Mouse (Mus musculus) common myeloid progenitor, adult 5-6 weeks (primary cell): ENCODE results near the gene Olfr959. TPM values are rescaled to one million over a fixed set of nuclear protein-coding genes. Genes with fewer than 3 reads are reported as not detected.

Experiments used
- ATAC-seq: replicated peaks from 2 replicates; pipeline ENCODE4 v1.8.0; 2016; ENCODE audit warnings: low read depth, mild to moderate bottlenecking, moderate TSS enrichment, inconsistent platforms; ENCODE audit not compliant: poor library complexity, severe bottlenecking
- total RNA-seq: library from RNA; stranded (forward); fragments of 200-1000, 187-1606 nt; gene quantifications from 2 replicates; pipeline ENCODE4 v1.2.3, GENCODE M21; 2017

Gene Olfr959
- not detected in 2 replicates for total RNA-seq

GRCm38 (mm10) chr9:39575469-39575868, at the start of gene Olfr959:
Gene Olfr959 (minus strand): TSS chr9:39575569.
- no peak for ATAC-seq

DNA sequence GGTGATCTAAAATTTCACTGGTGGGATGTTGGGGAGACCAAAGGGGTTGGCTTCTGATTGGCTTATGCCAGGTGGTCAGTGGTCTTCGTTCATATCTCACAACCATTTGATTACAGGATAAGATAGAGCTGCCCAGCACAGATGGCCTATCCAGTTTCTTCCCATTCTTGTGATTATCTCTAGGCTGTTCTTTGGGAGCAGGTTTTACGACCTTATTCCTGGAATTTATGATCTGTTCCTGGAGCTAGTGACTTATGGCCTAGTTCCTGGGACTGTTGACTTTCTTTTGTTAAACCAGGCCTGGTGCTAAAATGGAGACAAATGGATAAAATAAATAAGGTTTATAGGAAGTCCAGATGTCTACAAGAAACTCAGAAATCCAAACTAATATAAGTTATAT, 49.3 kb upstream of the Olfr959 start:
- no peak for ATAC-seq

- no peak for ATAC-seq
These were observed 48.4 kb upstream of the Olfr959 start for GRCm38 (mm10) chr9:39623783-39624182.

GRCm38 (mm10) chr9:39621073-39621472, 45.7 kb upstream of the Olfr959 start, which contains the start of gene Olfr960:
Gene Olfr960 (plus strand): TSS chr9:39621373.
- no peak for ATAC-seq

DNA sequence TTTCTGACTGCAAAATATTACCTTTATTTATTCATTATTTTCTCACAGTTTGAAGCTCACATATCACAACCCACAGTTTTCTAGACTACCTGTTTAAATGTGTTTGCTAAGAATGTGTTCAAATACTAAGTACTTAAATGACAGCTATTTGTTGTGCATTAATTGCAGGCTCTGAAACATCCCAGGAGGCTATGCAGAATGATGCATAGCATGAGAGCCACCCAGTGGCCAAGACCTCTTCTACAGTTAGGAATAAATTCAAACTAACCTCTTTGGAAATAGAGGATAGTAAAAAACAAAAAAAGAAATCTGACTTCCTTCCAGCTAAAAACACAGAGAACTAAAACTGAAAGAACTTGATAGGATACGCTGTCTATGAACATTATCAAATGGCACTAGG, 36.6 kb upstream of the Olfr959 start:
- no peak for ATAC-seq

DNA sequence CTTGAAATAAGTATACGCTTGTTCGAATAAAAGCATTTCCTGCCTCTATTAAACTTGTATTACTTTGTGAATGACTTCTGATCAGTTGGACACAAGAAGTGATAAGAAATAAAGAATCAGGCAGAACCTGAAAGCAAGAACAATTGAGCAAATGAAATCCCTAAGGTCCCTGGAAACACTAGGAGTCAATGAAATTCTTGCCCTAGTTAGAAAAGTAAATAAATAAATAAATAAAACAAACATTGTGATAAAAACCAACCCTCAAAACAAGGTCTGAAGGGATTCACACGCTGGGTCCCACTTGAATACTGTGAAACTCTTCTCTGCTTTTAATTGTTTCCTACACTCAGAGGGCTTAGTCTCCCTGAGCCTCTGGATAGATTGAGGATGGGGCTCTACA, 35.0 kb upstream of the Olfr959 start, which contains the start of gene Olfr148:
Gene Olfr148 (plus strand): TSS at position 301 of the 400 bp plus-strand sequence.
- ATAC-seq: no peak

- ATAC-seq: no peak
These were observed 33.1 kb upstream of the Olfr959 start for GRCm38 (mm10) chr9:39608497-39608896.

DNA sequence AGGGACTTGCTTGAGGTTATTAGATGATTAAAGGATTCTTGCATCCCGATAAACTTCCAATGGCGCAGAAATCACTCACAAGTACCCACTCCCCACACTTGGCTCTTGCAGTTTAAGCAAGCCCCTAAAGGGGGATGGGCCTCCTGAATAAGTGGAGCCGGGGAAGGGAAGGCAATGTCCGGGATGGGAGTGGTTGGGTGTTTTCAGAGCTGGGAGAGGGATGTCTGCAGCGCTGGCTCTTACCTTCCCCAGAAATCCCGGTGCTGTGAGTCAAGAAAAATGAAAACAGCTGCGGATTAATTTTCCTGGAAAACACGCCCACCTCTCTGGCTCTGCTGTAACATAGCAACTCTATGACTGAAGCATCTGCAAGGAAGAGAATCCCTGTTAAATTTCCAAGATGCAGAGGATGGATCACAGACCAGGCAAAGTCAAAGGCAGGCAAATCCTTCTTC, 28.7 kb upstream of the Olfr959 start, which contains the start of gene AW551984:
Gene AW551984 (minus strand): TSS at position 405 of the 455 bp plus-strand sequence.
- ATAC-seq: no peak

DNA sequence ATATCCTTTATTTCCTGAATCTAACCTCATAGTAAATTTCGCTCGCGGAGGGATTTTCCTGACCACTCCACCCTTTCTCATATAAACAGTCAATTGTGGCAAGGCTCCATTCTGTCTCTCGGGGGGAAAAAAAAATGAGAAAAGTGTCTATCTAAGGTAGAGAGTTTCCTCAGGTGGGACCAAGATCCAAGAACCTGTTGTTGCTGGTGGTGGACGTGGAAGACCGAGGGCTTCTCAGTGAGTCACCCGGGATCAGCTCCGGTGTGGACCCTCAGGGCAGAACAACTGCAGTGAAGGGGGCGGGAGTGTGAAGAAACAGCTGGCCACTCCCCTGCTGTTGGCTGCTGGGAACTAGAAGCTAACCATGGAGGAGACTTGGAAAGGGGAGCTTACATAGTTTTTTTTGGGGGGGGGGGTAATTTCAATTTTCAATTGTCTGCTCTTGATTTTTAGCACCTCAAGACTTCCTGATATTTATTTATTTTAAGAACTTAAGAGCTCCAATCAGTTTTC, 28.0 kb upstream of the Olfr959 start:
- no peak for ATAC-seq

- no peak for ATAC-seq
These were observed 27.4 kb upstream of the Olfr959 start for GRCm38 (mm10) chr9:39602536-39603332.

GRCm38 (mm10) chr9:39577050-39577449, 1.7 kb upstream of the Olfr959 start:
- ATAC-seq: no peak

GRCm38 (mm10) chr9:39558349-39558647, 17.1 kb downstream of the Olfr959 start:
- no peak for ATAC-seq

GRCm38 (mm10) chr9:39557529-39558348, 17.6 kb downstream of the Olfr959 start:
- no peak for ATAC-seq

DNA sequence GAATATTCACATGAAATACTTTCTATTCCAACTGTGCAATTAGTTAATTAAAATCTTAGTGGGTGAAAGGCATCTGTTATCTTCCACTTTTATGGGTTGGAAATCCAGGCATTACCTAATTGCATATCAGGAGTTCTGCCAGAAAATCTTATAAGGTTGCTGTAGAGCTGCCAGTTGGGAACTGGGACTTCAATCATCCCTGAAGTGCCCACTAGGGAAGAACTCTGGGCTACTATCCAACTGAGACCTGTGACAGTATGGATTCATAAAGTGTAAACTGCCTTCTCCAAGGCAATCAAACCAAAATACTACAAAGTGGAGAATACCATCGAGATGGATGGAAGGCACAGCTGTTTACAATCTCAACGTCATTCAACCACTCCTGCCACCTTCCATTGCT, 21.4 kb downstream of the Olfr959 start, which contains the start of gene Olfr958:
Gene Olfr958 (minus strand): TSS at position 109 of the 400 bp plus-strand sequence.
- no peak for ATAC-seq

DNA sequence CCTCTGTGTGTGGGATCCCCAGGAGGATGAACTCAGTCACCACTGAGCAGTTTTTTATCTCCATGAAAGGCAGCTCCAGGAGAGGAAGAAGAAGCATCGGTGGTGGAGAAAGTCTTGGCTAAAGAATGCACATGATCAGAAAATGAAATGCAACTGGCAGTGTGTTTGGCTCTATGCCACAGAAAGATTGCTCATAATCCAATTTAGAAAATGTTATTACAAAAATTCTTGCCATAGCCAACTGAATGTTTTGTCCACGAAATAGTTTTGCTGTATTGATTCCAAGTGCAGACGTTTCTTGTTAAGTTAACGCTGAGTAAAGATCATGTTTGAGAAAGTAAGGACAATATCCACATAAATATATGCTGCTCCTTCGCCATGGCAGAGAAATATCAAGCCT, 24.6 kb downstream of the Olfr959 start:
- no peak for ATAC-seq

GRCm38 (mm10) chr9:39523616-39524285, 51.6 kb downstream of the Olfr959 start:
- no peak for ATAC-seq
